Mouse (Mus musculus) CD4-positive, CD25-positive, alpha-beta regulatory T cell, adult 4 months (primary cell): ENCODE measurements around the gene Rab36. TPM values are rescaled to one million over a fixed set of nuclear protein-coding genes. Genes with fewer than 3 reads are reported as not detected.

Source experiments
- ATAC-seq: one replicate; pipeline ENCODE4 v1.8.0; 2017
- polyA plus RNA-seq, 2 experiments: library from polyadenylated mRNA; unstranded; fragments of 100-300 nt; shearing (Covaris generic); gene quantifications; one replicate each; pipeline ENCODE4 v1.2.1; 2017

Gene Rab36
- 1 to 10 TPM in 1 of 2 experiments, under 1 TPM in 1; 0.54 to 1.8 TPM for polyA plus RNA-seq

- ATAC-seq, result peak; percentile 99
Observed at GRCm38 (mm10) chr10:75036883-75037379, at the start of gene Rab36. Gene Rab36, plus strand, starts transcription at chr10:75037058.

DNA sequence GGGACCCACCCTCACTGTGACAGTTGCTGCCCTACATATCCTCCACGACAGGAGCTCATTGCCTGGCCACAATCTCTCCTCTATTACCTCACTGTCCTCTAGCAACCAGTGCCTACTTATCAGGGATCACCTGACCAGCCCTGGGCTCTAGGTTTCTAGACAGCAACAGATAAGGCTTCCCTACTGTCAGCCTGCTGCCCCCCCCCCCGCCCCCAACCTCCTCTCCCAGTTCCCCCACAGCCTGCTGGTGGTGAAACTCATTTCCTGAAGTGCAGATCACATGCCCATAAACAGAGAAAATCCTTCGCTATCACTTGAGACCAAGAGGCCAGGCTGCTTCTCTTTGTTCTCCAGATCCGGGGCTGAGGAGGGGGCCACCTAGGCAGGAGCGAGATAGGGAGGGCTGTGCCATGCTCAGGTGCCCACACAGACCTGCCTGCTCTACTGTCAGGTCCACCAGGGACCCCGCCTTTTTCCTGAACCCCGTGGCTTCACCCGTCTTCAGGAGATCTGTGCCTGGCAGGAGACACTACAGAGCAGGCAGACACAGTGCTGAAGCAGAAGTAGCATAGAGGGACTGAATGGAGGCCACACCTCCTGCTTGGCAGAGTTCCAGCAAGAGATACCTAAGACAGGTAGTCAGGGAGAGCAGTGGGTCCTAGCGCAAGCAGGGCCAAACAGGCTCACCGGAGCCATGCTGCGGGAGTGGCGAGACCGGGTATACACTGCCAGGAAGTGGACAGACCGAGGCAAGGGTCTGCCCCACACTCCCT lies 49.0 kb upstream of the Rab36 start:
- ATAC-seq, result no peak

DNA sequence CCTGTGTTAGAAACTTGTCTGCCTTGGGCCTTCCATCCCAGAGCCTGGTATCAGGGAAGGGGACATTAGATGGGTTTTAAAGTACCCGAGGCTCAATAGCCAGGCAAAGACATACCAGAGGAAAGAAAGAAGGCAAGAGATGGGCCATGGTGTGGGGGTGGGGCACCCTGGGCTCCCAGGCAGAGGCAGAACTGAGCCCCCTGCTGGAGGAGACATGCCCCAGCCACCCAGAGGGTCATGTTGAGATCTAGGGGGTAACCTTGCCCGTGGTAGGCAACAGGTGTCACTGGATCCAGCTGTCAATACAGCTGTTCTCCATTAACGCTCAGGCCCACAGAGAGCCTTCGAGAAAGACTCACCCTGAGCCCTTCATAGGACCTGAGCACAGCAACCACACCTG lies 47.0 kb upstream of the Rab36 start:
- ATAC-seq, result no peak

GRCm38 (mm10) chr10:74990584-74991322 lies 46.1 kb upstream of the Rab36 start:
- ATAC-seq, result no peak

- ATAC-seq, result no peak
Observed at GRCm38 (mm10) chr10:74994863-74995262, 42.0 kb upstream of the Rab36 start.

GRCm38 (mm10) chr10:74995377-74995776 lies 41.5 kb upstream of the Rab36 start:
- ATAC-seq, result no peak

GRCm38 (mm10) chr10:75001391-75001790 lies 35.5 kb upstream of the Rab36 start:
- ATAC-seq, result no peak

DNA sequence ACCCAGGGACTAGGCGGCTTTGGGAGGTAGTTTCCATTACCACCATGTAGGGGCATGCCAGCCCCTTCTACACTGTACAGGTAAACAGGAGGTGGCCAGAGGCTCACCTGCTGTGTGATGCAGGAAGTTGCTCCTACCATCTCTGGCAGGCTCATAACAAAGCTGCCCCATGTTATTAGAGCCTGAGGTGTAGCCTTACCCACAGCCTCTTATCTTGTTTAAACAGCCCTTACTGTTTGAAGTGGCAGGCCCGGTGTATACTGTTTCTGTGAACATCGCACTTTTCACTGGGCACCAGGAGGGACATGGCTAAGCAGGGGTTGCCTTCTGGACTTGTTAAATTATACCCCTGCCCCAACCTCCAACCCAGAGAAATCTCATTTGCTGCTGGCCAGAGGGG lies 32.8 kb upstream of the Rab36 start:
- ATAC-seq, result no peak

GRCm38 (mm10) chr10:75006889-75007662 lies 29.8 kb upstream of the Rab36 start:
- no peak for ATAC-seq

DNA sequence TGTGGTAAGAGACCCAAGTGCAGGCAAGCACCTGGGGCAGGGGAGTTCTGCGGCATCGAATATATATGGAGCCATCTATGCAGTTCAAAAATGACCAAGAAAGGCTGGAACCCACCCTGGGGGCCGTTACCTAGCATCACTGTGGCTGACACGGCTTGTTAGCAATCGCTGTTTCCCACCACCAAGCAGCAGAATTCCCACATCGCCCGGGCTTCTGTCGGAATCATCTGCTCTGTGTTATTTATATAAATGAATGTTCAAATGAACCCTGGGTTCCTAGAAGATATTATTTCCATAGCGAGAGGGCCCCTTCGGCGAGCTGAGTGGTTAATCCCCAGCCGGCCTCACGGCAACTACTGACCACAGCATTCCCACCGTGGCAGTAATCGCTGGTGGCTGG lies 26.2 kb upstream of the Rab36 start:
- ATAC-seq, result no peak

DNA sequence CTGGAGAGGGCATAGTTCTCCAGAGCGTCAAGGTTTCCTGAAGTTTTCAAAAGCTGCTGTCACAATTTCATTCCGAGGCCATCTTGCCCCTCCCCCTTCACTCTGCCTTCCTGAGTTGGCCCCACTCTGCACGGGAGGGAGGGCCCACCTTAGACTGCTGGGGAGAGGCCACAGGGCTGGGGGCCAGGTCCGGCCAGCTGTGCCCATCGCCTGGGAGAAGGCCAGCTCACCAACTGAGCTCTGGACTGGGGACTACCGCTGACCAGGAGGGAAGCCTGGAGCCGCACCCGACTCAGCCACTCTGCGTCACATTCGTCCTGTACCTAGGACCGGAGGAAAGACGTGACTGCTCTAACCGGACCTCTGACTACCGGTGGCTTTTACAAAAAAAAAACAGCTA lies 21.4 kb upstream of the Rab36 start:
- ATAC-seq, result no peak

DNA sequence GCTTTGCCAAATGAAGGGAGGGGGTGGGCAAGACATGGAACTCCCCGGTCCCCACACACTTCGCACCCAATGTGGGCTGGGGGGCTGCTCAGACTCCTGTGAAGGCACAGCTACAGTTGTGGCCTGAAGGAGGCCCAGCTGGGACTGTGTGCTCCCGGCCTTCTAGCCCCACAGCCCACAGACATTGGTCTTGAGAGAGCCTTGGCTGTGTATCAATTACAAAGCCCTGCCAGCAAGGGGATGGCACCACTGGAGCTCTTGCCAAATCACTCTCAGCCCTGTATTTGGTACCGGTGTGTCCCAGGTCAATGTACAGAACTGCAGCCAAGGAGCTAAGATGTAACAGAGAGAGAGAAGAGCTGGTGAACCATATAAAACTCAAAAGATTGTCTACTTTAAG lies 20.4 kb upstream of the Rab36 start:
- no peak for ATAC-seq

GRCm38 (mm10) chr10:75020271-75020670 lies 16.6 kb upstream of the Rab36 start:
- ATAC-seq, result no peak

DNA sequence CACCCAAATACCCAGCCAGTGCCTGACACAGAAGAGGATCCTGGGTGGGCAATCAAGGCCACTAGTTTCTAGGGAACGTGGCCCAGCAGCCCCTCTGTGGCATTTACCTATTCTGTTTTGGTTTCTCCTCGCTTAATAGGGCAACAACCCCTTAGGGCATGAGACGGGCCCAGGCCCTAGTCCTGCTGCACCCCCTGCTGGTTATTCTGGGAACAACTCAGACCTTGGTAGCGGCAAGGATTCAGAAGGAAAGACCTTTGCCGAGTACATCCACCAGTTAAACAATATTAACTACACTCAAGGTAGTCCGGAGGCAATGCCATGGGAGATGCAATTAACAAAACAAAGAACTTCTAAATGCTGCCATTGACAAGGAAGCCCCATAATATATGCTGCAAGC lies 15.7 kb upstream of the Rab36 start:
- no peak for ATAC-seq

GRCm38 (mm10) chr10:75026491-75026890 lies 10.4 kb upstream of the Rab36 start:
- no peak for ATAC-seq

DNA sequence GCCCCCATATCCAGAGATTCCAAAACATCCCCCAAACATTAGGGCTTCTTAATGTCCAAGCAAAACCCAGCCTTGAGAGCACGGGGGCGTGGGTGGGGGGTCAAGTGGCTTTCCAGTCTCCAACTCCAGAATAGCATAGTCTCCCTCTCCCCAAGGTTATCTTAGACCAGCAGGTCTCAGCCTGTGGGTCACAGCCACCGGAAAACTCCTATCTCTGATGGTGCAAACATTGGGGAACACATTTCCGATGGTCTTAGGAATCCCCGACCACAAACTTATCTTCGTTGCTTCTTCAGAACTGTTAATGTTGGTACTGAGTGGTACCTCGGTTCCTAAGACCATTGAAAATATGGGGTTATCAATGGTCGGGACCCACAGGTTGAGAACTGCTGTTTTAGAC lies 8.1 kb upstream of the Rab36 start:
- ATAC-seq, result no peak

DNA sequence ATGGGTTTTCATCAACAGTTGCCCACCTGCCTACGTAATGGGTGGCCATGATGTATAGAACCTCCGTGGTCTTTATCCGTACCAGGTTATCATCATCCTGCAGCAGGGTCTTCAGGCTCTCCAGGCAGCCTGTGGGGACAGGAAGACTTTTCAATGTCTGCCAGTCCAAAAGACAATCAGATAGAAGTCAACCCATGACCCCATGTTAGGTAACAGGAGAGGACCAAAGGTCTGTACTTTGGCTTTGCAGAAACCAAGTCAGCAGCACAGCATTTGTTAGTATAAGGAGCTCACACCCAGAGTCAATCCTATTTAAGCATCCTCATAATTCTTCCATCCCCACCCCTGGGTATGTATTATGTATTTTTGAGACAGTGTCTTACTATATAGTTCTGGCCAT lies 7.2 kb upstream of the Rab36 start:
- no peak for ATAC-seq

GRCm38 (mm10) chr10:75030234-75030633 lies 6.6 kb upstream of the Rab36 start:
- no peak for ATAC-seq

GRCm38 (mm10) chr10:75031345-75032114 lies 5.3 kb upstream of the Rab36 start:
- ATAC-seq, result no peak

GRCm38 (mm10) chr10:75032395-75032794 lies 4.5 kb upstream of the Rab36 start, which contains the start of gene Rsph14:
Gene Rsph14, minus strand, starts transcription at chr10:75032586.
- no peak for ATAC-seq

- peak; percentile 47 for ATAC-seq
Observed at GRCm38 (mm10) chr10:75042060-75042459, 5.2 kb downstream of the Rab36 start.

DNA sequence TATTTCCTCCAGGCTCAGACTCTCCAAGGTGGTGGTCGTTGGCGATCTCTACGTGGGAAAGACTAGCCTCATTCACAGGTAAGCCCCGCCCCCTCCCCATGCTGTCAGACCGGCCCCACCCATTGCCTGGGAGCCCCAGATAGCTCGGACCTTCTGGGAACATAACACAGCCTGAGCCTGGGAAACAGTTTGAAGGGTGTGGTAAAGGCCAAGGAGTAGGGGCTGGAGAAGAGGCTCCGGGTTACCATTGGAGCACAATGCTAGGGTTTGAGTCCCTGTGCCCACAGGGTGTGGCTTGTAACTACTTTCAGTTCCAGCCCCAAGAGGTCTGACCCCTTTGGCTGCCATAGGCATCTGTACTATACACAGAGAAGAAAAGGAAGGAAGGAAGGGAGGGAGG lies 7.6 kb downstream of the Rab36 start:
- no peak for ATAC-seq
